Mouse (Mus musculus) midbrain, embryonic 16.5 days (tissue): ENCODE data around the gene Vps29. TPM values are rescaled to one million over a fixed set of nuclear protein-coding genes. Genes with fewer than 3 reads are reported as not detected.

ENCODE experiments used
- ATAC-seq: fragments of 200-750 bp; cut with Nextera tagmentation; 2 replicates; pipeline ENCODE4 v1.8.0; 2017; ENCODE audit warnings: moderate TSS enrichment
- H3K27ac ChIP-seq: fragments of 300-500 bp; sonication (generic); 2 replicates; pipeline ENCODE4 v1.5.1; 2014; ENCODE audit warnings: mild to moderate bottlenecking, low read length, mixed read lengths
- H3K27me3 ChIP-seq: fragments of 300-500 bp; sonication (generic); 2 replicates; pipeline ENCODE4 v1.6.1; 2014; ENCODE audit warnings: low read depth, low read length, mixed read lengths; ENCODE audit not compliant: control insufficient read depth, insufficient read depth
- H3K36me3 ChIP-seq: fragments of 300-500 bp; sonication (generic); 2 replicates; pipeline ENCODE4 v1.6.1; 2014; ENCODE audit warnings: mild to moderate bottlenecking, low read length, moderate library complexity, mixed read lengths; ENCODE audit not compliant: control insufficient read depth, insufficient read depth
- H3K4me1 ChIP-seq: fragments of 300-500 bp; sonication (generic); 2 replicates; pipeline ENCODE4 v1.6.1; 2014; ENCODE audit warnings: mild to moderate bottlenecking, low read length, mixed read lengths; ENCODE audit not compliant: control insufficient read depth, insufficient read depth
- H3K4me2 ChIP-seq: fragments of 300-500 bp; sonication (generic); 2 replicates; pipeline ENCODE4 v1.6.1; 2014; ENCODE audit warnings: mild to moderate bottlenecking, low read length, mixed read lengths
- H3K4me3 ChIP-seq: fragments of 300-500 bp; sonication (generic); 2 replicates; pipeline ENCODE4 v1.5.1; 2014; ENCODE audit warnings: low read depth, mild to moderate bottlenecking, low read length, moderate library complexity, mixed read lengths
- H3K9ac ChIP-seq: fragments of 300-500 bp; sonication (generic); 2 replicates; pipeline ENCODE4 v1.6.1; 2014; ENCODE audit warnings: low read depth, low read length, mixed read lengths
- H3K9me3 ChIP-seq: fragments of 300-500 bp; sonication (generic); replicated peaks from 2 replicates; pipeline ENCODE4 v1.6.1; 2014; ENCODE audit warnings: mild to moderate bottlenecking, low read length, mixed read lengths; ENCODE audit not compliant: control insufficient read depth, poor library complexity, severe bottlenecking
- WGBS: fragments of 180-500 bp; shearing (Covaris S2); extraction: QIAGEN DNeasy Blood & Tissue Kit; methylation state at CpG from one replicate; pipeline ENCODE4 v1.1.7; 2014; 5-methylcytosine and 5-hydroxymethylcytosine counted together
- polyA plus RNA-seq: library from polyadenylated mRNA; unstranded; fragments of >200 nt; fragmentation: Nextera tagmentation; extraction: Ambion mirVana; gene quantifications from 2 replicates; pipeline ENCODE4 v1.2.1, GENCODE M21; 2015

Gene Vps29
- polyA plus RNA-seq, 1 experiment from 2014 or later: 347 TPM

DNA sequence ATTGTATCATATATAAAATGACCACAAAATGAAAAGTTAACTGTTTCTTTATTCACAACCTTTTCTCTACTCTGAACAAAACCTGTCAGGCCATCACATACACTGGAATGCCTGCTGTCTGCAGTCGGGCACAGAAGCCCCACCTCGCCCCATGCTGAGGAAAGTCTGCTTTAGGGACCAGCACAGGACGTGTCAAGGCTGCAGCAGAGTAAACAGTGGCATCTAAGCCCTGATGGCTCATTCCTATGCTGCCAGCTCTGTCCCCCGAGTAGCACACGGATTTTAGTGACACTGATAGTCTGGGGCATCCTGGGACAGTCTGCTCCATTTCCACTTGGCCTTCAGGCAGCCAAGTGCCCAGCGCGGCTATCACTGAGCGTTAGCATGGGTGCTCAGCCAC lies 28.7 kb upstream of the Vps29 start:
- no peak for ATAC-seq
- Histone ChIP-seq H3K4me2 (no peak overlapping the region), H3K9me3 (no peaks in the 10 kb centered on the region), H3K27me3 (no peaks in the 10 kb centered on the region), H3K4me3 (no peak overlapping the region), H3K9ac (no peak overlapping the region), H3K36me3 (peaks cover 13% of the 10 kb centered on the region; the same call in 1 of the 2 replicates), H3K27ac (no peak overlapping the region), H3K4me1 (no peaks in the 10 kb centered on the region)
- 85% methylated on average over 8 of the region's 8 CpGs for WGBS

DNA sequence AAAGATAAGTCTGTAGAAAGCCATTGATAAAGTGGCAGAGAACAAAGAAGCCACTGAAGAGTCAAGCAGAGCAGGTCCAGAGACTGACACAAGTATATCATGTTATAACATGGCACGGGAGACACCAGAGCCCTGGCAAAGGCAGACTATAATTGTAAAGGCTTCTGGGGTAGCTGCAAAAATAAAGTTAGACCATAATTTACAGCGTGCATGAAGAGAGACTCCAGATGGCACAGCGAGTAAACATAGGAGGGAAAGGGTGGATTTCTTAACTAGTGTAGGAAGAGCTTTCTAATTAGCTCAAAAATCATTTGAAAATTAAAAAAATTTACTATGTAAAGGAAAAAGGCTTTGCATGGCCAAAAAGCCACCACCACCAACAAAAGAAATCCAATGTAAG lies 26.9 kb upstream of the Vps29 start:
- Histone ChIP-seq H3K9ac (no peak overlapping the region), H3K9me3 (no peaks in the 10 kb centered on the region), H3K27ac (no peak overlapping the region), H3K36me3 (0 out of 2 replicates have a peak, but pooled peaks cover 11% of the 10 kb centered on the region), H3K4me2 (no peak overlapping the region), H3K4me1 (no peaks in the 10 kb centered on the region), H3K4me3 (no peak overlapping the region), H3K27me3 (no peaks in the 10 kb centered on the region)
- WGBS: 93% methylated on average over 3 of the region's 3 CpGs
- ATAC-seq: no peak

DNA sequence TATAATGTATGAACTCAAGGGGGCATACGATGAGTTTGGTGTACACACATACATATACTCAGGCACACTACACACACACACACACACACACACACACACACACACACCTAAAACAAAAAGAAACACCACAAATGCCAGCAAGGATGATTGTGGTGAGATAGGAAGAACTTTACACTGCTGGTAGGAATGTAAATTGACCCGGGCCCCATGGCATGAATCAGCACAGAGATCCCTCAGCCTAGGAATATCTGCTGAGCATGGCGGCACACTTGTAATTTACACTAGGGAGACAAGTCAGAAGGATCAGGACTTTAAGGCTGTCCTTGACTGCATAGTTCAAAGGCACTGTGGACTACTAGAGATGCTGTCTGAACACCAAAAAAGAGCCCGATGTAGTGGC lies 23.9 kb upstream of the Vps29 start:
- WGBS: 88% methylated on average over 4 of the region's 4 CpGs
- Histone ChIP-seq H3K4me1 (no peaks in the 10 kb centered on the region), H3K27me3 (no peaks in the 10 kb centered on the region), H3K9ac (no peak overlapping the region), H3K27ac (no peak overlapping the region), H3K4me3 (no peak overlapping the region), H3K4me2 (no peak overlapping the region), H3K36me3 (0 out of 2 replicates have a peak, but pooled peaks cover 6% of the 10 kb centered on the region), H3K9me3 (no peaks in the 10 kb centered on the region)
- no peak for ATAC-seq

- H3K4me1 ChIP-seq: no peaks in the 10 kb centered on the region
- no peak overlapping the region for H3K4me2 ChIP-seq
- no peak overlapping the region for H3K9ac ChIP-seq
- WGBS: 72% methylated on average over 3 of the region's 3 CpGs
- ATAC-seq: no peak
- H3K27ac ChIP-seq: no peak overlapping the region
- no peaks in the 10 kb centered on the region for H3K27me3 ChIP-seq
- H3K36me3 ChIP-seq: peaks cover 3% of the 10 kb centered on the region; the same call in 1 of the 2 replicates
- H3K4me3 ChIP-seq: no peak overlapping the region
- no peaks in the 10 kb centered on the region for H3K9me3 ChIP-seq
These were observed 19.5 kb upstream of the Vps29 start for GRCm38 (mm10) chr5:122334682-122335081.

- H3K4me2 ChIP-seq: no peak overlapping the region
- 91% methylated on average over 7 of the region's 7 CpGs for WGBS
- ATAC-seq: no peak
These were observed 17.4 kb upstream of the Vps29 start for GRCm38 (mm10) chr5:122336554-122337294.

GRCm38 (mm10) chr5:122342874-122343273 lies 11.3 kb upstream of the Vps29 start:
- Histone ChIP-seq H3K27me3 (no peaks in the 10 kb centered on the region), H3K4me1 (no peaks in the 10 kb centered on the region), H3K9me3 (no peaks in the 10 kb centered on the region), H3K36me3 (peaks cover 3% of the 10 kb centered on the region; the same call in 1 of the 2 replicates), H3K4me2 (no peak overlapping the region), H3K4me3 (no peak overlapping the region), H3K9ac (no peak overlapping the region), H3K27ac (no peak overlapping the region)
- WGBS: 83% methylated on average over 1 of the region's 1 CpGs
- ATAC-seq: no peak

More at GRCm38 (mm10) chr5:122336554-122337294, 17.4 kb upstream of the Vps29 start:
- H3K36me3 ChIP-seq: peaks cover 3% of the 10 kb centered on the region; the same call in 1 of the 2 replicates
- H3K4me1 ChIP-seq: no peaks in the 10 kb centered on the region
- no peak overlapping the region for H3K9ac ChIP-seq
- no peak overlapping the region for H3K4me3 ChIP-seq
- H3K27ac ChIP-seq: no peak overlapping the region
- H3K27me3 ChIP-seq: no peaks in the 10 kb centered on the region
- no peaks in the 10 kb centered on the region for H3K9me3 ChIP-seq

DNA sequence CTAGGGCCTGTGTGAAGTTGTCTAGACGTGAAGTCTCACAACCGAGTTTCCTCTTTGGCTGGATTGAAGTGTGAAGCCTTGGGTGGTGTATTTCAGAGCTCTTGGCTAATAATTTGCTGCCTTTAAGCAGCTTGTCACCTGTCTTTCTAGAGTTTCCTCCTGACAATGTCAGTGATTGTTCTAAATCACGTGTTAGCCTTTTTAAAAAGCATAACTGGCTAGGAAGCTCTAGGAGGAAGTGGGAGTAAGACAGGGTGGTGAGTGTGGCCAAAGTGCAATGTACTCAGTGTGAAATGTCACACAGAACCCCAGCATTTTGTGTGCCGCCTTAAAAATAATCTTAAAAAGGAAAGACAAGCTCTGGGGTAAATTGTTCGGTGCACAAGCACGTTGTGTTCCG lies 10.4 kb upstream of the Vps29 start:
- Histone ChIP-seq H3K4me3 (no peak overlapping the region), H3K27me3 (no peaks in the 10 kb centered on the region), H3K27ac (no peak overlapping the region), H3K9ac (no peak overlapping the region), H3K9me3 (no peaks in the 10 kb centered on the region), H3K36me3 (peaks cover under 1% of the 10 kb centered on the region; the same call in 1 of the 2 replicates), H3K4me2 (no peak overlapping the region), H3K4me1 (no peaks in the 10 kb centered on the region)
- ATAC-seq: no peak
- WGBS: 54% methylated on average over 7 of the region's 7 CpGs

DNA sequence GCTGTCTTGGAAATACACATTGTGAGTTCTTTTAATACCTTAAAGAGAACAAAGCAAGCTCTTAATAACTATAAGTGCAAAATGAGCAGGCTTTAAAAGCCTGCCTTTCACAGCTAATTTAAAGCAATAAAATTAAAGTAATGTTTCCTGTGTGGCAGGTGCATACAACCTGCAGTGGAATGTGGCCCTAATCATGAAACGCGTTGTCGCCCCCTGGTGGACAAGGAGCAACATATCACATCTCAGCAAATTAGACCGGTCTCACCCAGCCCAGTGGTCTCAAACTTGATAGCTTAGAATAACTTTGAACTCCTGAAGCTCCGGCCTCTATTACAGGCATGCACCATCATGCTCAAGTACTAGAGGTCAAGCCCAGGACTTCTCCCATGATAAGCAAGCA lies 9.9 kb upstream of the Vps29 start:
- no peak for ATAC-seq
- Histone ChIP-seq H3K4me2 (no peak overlapping the region), H3K36me3 (no peaks in the 10 kb centered on the region), H3K4me3 (no peak overlapping the region), H3K27ac (no peak overlapping the region), H3K4me1 (no peaks in the 10 kb centered on the region), H3K9ac (no peak overlapping the region), H3K9me3 (no peaks in the 10 kb centered on the region), H3K27me3 (no peaks in the 10 kb centered on the region)
- 10% methylated on average over 5 of the region's 5 CpGs for WGBS

DNA sequence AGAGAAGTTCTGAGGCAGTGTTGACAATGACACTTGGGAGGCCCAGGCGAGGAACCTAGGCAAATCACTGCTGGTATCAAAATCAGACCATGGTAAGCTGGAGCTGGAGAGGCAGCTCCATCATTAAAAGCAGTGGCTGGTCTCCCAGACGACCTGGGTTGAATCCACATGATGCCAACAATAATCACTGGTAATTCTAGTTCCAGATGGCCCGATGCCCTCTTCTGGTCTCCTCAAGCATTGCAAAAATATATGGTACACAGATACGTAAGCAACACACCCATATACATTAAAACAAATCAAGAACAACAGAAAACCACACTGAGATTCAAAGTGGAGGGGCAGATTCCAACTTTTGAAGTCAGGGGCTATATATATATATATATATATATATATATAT lies 8.4 kb upstream of the Vps29 start:
- H3K27me3 ChIP-seq: no peaks in the 10 kb centered on the region
- WGBS: 81% methylated on average over 4 of the region's 4 CpGs
- no peak for ATAC-seq

More for the DNA sequence above, 8.4 kb upstream of the Vps29 start:
- H3K36me3 ChIP-seq: no peaks in the 10 kb centered on the region
- no peak overlapping the region for H3K27ac ChIP-seq
- no peak overlapping the region for H3K4me2 ChIP-seq
- no peaks in the 10 kb centered on the region for H3K9me3 ChIP-seq
- no peak overlapping the region for H3K4me3 ChIP-seq
- H3K9ac ChIP-seq: no peak overlapping the region
- H3K4me1 ChIP-seq: no peaks in the 10 kb centered on the region
